Mouse (Mus musculus): ENCODE data around the gene Pkp4. TPM values are rescaled to one million over a fixed set of nuclear protein-coding genes. Genes with fewer than 3 reads are reported as not detected.
A peak's percentile ranks its signal among the peaks of the same experiment; 100 is the strongest.

Pkp4 gene
- polyA plus RNA-seq, 1 experiment from 2014 or later: 33.6 TPM

GRCm38 (mm10) chr2:59286247-59286646 is 125.6 kb downstream of the Pkp4 start:
- WGBS: 72% methylated on average over 9 of the region's 9 CpGs
- no peak overlapping the region for H3K4me3 ChIP-seq (ENCODE audit: low read depth, low read length)
- H3K9ac ChIP-seq (replicated peaks; ENCODE audit: low read depth, low read length): no peak overlapping the region
- no peaks in the 10 kb centered on the region for H3K4me1 ChIP-seq (ENCODE audit: control insufficient read depth, insufficient read depth, low read length)
- H3K4me2 ChIP-seq (ENCODE audit: low read depth, low read length): no peak overlapping the region
- no peaks in the 10 kb centered on the region for H3K9me3 ChIP-seq (ENCODE audit: control insufficient read depth, low read length)
- no peak for ATAC-seq (ENCODE audit: low read depth)
- H3K27ac ChIP-seq (ENCODE audit: low read depth, low read length): no peak overlapping the region
- H3K27me3 ChIP-seq (ENCODE audit: control insufficient read depth, insufficient read depth, low read length): no peaks in the 10 kb centered on the region
- no peaks in the 10 kb centered on the region for H3K36me3 ChIP-seq (ENCODE audit: control insufficient read depth, insufficient read depth, low read length)

- no peak for ATAC-seq (ENCODE audit: low read depth)
- Histone ChIP-seq H3K4me3 (ENCODE audit: low read depth, low read length) (no peak overlapping the region), H3K9ac (replicated peaks; ENCODE audit: low read depth, low read length) (no peak overlapping the region), H3K4me1 (ENCODE audit: control insufficient read depth, insufficient read depth, low read length) (no peaks in the 10 kb centered on the region), H3K27ac (ENCODE audit: low read depth, low read length) (no peak overlapping the region), H3K27me3 (ENCODE audit: control insufficient read depth, insufficient read depth, low read length) (no peaks in the 10 kb centered on the region), H3K4me2 (ENCODE audit: low read depth, low read length) (no peak overlapping the region), H3K9me3 (ENCODE audit: control insufficient read depth, low read length) (no peaks in the 10 kb centered on the region), H3K36me3 (ENCODE audit: control insufficient read depth, insufficient read depth, low read length) (no peaks in the 10 kb centered on the region)
- WGBS: 69% methylated on average over 8 of the region's 8 CpGs
These were observed 127.0 kb downstream of the Pkp4 start for GRCm38 (mm10) chr2:59287630-59288029.

- WGBS: 84% methylated on average over 2 of the region's 2 CpGs
- no peak overlapping the region for H3K4me2 ChIP-seq (ENCODE audit: low read depth, low read length)
- no peaks in the 10 kb centered on the region for H3K27me3 ChIP-seq (ENCODE audit: control insufficient read depth, insufficient read depth, low read length)
- H3K9me3 ChIP-seq (ENCODE audit: control insufficient read depth, low read length): no peaks in the 10 kb centered on the region
- no peak for ATAC-seq (ENCODE audit: low read depth)
- no peaks in the 10 kb centered on the region for H3K36me3 ChIP-seq (ENCODE audit: control insufficient read depth, insufficient read depth, low read length)
- H3K4me3 ChIP-seq (ENCODE audit: low read depth, low read length): no peak overlapping the region
- H3K4me1 ChIP-seq (ENCODE audit: control insufficient read depth, insufficient read depth, low read length): no peaks in the 10 kb centered on the region
- no peak overlapping the region for H3K9ac ChIP-seq (replicated peaks; ENCODE audit: low read depth, low read length)
- no peak overlapping the region for H3K27ac ChIP-seq (ENCODE audit: low read depth, low read length)
These were observed 128.8 kb downstream of the Pkp4 start for GRCm38 (mm10) chr2:59289411-59289810.

- Histone ChIP-seq H3K9me3 (ENCODE audit: control insufficient read depth, low read length) (no peaks in the 10 kb centered on the region), H3K27me3 (ENCODE audit: control insufficient read depth, insufficient read depth, low read length) (no peaks in the 10 kb centered on the region), H3K27ac (ENCODE audit: low read depth, low read length) (no peak overlapping the region), H3K4me2 (ENCODE audit: low read depth, low read length) (no peak overlapping the region), H3K9ac (replicated peaks; ENCODE audit: low read depth, low read length) (no peak overlapping the region), H3K4me1 (ENCODE audit: control insufficient read depth, insufficient read depth, low read length) (no peaks in the 10 kb centered on the region), H3K4me3 (ENCODE audit: low read depth, low read length) (no peak overlapping the region), H3K36me3 (ENCODE audit: control insufficient read depth, insufficient read depth, low read length) (no peaks in the 10 kb centered on the region)
- WGBS: 82% methylated on average over 3 of the region's 3 CpGs
- ATAC-seq (ENCODE audit: low read depth): no peak
These were observed 129.7 kb downstream of the Pkp4 start for GRCm38 (mm10) chr2:59290391-59290790.

- Histone ChIP-seq H3K4me2 (ENCODE audit: low read depth, low read length) (no peak overlapping the region), H3K9ac (replicated peaks; ENCODE audit: low read depth, low read length) (no peak overlapping the region), H3K9me3 (ENCODE audit: control insufficient read depth, low read length) (no peaks in the 10 kb centered on the region), H3K27me3 (ENCODE audit: control insufficient read depth, insufficient read depth, low read length) (no peaks in the 10 kb centered on the region), H3K27ac (ENCODE audit: low read depth, low read length) (no peak overlapping the region), H3K4me3 (ENCODE audit: low read depth, low read length) (no peak overlapping the region), H3K36me3 (ENCODE audit: control insufficient read depth, insufficient read depth, low read length) (no peaks in the 10 kb centered on the region), H3K4me1 (ENCODE audit: control insufficient read depth, insufficient read depth, low read length) (peaks cover 5% of the 10 kb centered on the region)
- no peak for ATAC-seq (ENCODE audit: low read depth)
- WGBS: 94% methylated on average over 3 of the region's 3 CpGs
These were observed 139.2 kb downstream of the Pkp4 start for GRCm38 (mm10) chr2:59299831-59300230.

- Histone ChIP-seq H3K9ac (replicated peaks; ENCODE audit: low read depth, low read length) (no peak overlapping the region), H3K27me3 (ENCODE audit: control insufficient read depth, insufficient read depth, low read length) (no peaks in the 10 kb centered on the region), H3K4me2 (ENCODE audit: low read depth, low read length) (0 out of 2 replicates have a peak overlapping the region, but pooled peaks have one; percentile 6), H3K4me3 (ENCODE audit: low read depth, low read length) (no peak overlapping the region), H3K36me3 (ENCODE audit: control insufficient read depth, insufficient read depth, low read length) (peaks cover 9% of the 10 kb centered on the region), H3K9me3 (ENCODE audit: control insufficient read depth, low read length) (no peaks in the 10 kb centered on the region), H3K4me1 (ENCODE audit: control insufficient read depth, insufficient read depth, low read length) (peaks cover 5% of the 10 kb centered on the region), H3K27ac (ENCODE audit: low read depth, low read length) (no peak overlapping the region)
- ATAC-seq (ENCODE audit: low read depth): peak; percentile 84; the same call in 1 of the 2 replicates
- 15% methylated on average over 12 of the region's 12 CpGs for WGBS
These were observed 141.0 kb downstream of the Pkp4 start for GRCm38 (mm10) chr2:59301671-59302070.

- ATAC-seq (ENCODE audit: low read depth): no peak
- H3K4me1 ChIP-seq (ENCODE audit: control insufficient read depth, insufficient read depth, low read length): peaks cover 5% of the 10 kb centered on the region
- no peak overlapping the region for H3K9ac ChIP-seq (replicated peaks; ENCODE audit: low read depth, low read length)
- H3K27me3 ChIP-seq (ENCODE audit: control insufficient read depth, insufficient read depth, low read length): no peaks in the 10 kb centered on the region
- H3K27ac ChIP-seq (ENCODE audit: low read depth, low read length): no peak overlapping the region
- H3K9me3 ChIP-seq (ENCODE audit: control insufficient read depth, low read length): no peaks in the 10 kb centered on the region
- peaks cover 11% of the 10 kb centered on the region for H3K36me3 ChIP-seq (ENCODE audit: control insufficient read depth, insufficient read depth, low read length)
- no peak overlapping the region for H3K4me2 ChIP-seq (ENCODE audit: low read depth, low read length)
- no peak overlapping the region for H3K4me3 ChIP-seq (ENCODE audit: low read depth, low read length)
- WGBS: 63% methylated on average over 6 of the region's 6 CpGs
These were observed 141.8 kb downstream of the Pkp4 start for GRCm38 (mm10) chr2:59302430-59302829.

- Histone ChIP-seq H3K4me1 (ENCODE audit: control insufficient read depth, insufficient read depth, low read length) (peaks cover 5% of the 10 kb centered on the region), H3K27ac (ENCODE audit: low read depth, low read length) (no peak overlapping the region), H3K36me3 (ENCODE audit: control insufficient read depth, insufficient read depth, low read length) (peaks cover 18% of the 10 kb centered on the region), H3K9me3 (ENCODE audit: control insufficient read depth, low read length) (no peaks in the 10 kb centered on the region), H3K4me2 (ENCODE audit: low read depth, low read length) (no peak overlapping the region), H3K27me3 (ENCODE audit: control insufficient read depth, insufficient read depth, low read length) (no peaks in the 10 kb centered on the region), H3K4me3 (ENCODE audit: low read depth, low read length) (no peak overlapping the region), H3K9ac (replicated peaks; ENCODE audit: low read depth, low read length) (no peak overlapping the region)
- WGBS: 85% methylated on average over 12 of the region's 12 CpGs
- ATAC-seq (ENCODE audit: low read depth): no peak
These were observed 142.9 kb downstream of the Pkp4 start for GRCm38 (mm10) chr2:59303530-59304063.

GRCm38 (mm10) chr2:59307302-59307701 is 146.7 kb downstream of the Pkp4 start:
- Histone ChIP-seq H3K4me2 (ENCODE audit: low read depth, low read length) (no peak overlapping the region), H3K4me3 (ENCODE audit: low read depth, low read length) (no peak overlapping the region), H3K27me3 (ENCODE audit: control insufficient read depth, insufficient read depth, low read length) (no peaks in the 10 kb centered on the region), H3K9me3 (ENCODE audit: control insufficient read depth, low read length) (no peaks in the 10 kb centered on the region), H3K4me1 (ENCODE audit: control insufficient read depth, insufficient read depth, low read length) (no peaks in the 10 kb centered on the region), H3K27ac (ENCODE audit: low read depth, low read length) (no peak overlapping the region), H3K9ac (replicated peaks; ENCODE audit: low read depth, low read length) (no peak overlapping the region), H3K36me3 (ENCODE audit: control insufficient read depth, insufficient read depth, low read length) (peaks cover 22% of the 10 kb centered on the region)
- WGBS: 96% methylated on average over 8 of the region's 8 CpGs
- no peak for ATAC-seq (ENCODE audit: low read depth)

All from neural tube, embryonic 14.5 days (tissue).